Mouse (Mus musculus) lung, adult 2 months (tissue): ENCODE data around the gene Cmtm2a.

Source experiments
- CTCF ChIP-seq: fragments of 200-500 bp; IDR thresholded peaks from 2 replicates; pipeline ENCODE4 v1.5.1; 2011; ENCODE audit warnings: mild to moderate bottlenecking, low read length, control low read depth; ENCODE audit not compliant: insufficient read depth
- POLR2A ChIP-seq: fragments of 200-500 bp; IDR thresholded peaks from 2 replicates; pipeline ENCODE4 v1.6.1; 2011; ENCODE audit warnings: low read depth, mild to moderate bottlenecking, control low read depth, low read length, borderline replicate concordance; ENCODE audit errors: extremely low read depth

- no peak for TF ChIP-seq POLR2A
- TF ChIP-seq CTCF: no peak
Observed at GRCm38 (mm10) chr8:104239418-104239861, 53.5 kb downstream of the Cmtm2a start.
